Mouse (Mus musculus) thymus, postnatal 36 days (tissue): ENCODE results near the gene Abcf1.
"Not testable (repeated sequence)": the region's sequence is repeated elsewhere in the genome, so short reads cannot be mapped to it uniquely, and the experiment has no call there.

Source experiments
- DNase-seq, 2 experiments: peaks; one replicate each; pipeline ENCODE4 v3.0.0; 2022; ENCODE audit warnings: mixed read lengths in 2 of 2

Abcf1 gene

GRCm38 (mm10) chr17:35978811-35979400 lies 9.3 kb upstream of the Abcf1 start:
- DNase-seq: peak; percentile 78 to 81

DNA sequence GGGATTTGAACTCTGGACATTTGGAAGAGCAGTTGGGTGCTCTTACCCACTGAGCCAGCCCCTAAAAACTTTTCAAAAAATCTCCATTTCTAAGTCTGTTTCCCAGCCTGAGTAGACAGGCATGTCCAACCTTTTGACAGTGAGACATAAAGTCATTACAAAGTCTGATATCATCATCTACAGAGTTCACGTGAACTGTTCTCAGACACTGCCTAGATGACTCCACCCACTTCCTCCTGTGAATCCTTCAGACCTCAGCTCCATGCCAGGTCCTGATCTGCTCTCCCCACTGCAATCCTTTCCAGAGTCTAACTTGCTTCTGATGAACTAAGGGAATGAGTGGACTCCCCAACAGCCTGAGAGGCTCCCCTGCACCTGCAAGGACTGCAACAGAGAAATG lies 2.6 kb upstream of the Abcf1 start:
- DNase-seq: no peak

GRCm38 (mm10) chr17:35967621-35968020 lies 1.9 kb downstream of the Abcf1 start:
- DNase-seq: no peak

DNA sequence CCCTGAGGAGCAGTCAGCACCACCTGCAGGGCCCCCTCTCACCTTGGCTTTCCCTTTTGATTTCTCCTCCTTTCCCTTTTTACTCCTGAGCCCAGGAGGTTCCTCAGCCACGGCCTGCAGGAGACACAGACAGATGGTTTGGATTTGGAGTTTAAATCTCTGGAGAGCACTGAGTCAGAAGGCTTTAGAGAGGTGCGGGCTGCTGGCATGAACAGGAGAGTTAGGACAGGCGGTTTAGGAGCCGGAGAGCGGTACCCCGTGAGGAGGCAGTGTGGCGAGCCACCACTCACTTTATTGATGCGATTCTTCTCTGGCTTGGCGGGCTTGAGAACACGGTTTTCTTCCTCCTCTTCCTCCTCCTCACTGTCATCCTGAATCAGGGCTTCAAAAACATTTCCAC lies 6.3 kb downstream of the Abcf1 start:
- no peak for DNase-seq

GRCm38 (mm10) chr17:35958533-35959223 lies 10.9 kb downstream of the Abcf1 start:
- DNase-seq: no peak

GRCm38 (mm10) chr17:35954665-35955064 lies 14.9 kb downstream of the Abcf1 start:
- no peak for DNase-seq

- not testable (repeated sequence) for DNase-seq
These were observed 17.0 kb downstream of the Abcf1 start for GRCm38 (mm10) chr17:35952559-35952958.

- DNase-seq: not testable (repeated sequence)
These were observed 18.6 kb downstream of the Abcf1 start for GRCm38 (mm10) chr17:35950946-35951345.

DNA sequence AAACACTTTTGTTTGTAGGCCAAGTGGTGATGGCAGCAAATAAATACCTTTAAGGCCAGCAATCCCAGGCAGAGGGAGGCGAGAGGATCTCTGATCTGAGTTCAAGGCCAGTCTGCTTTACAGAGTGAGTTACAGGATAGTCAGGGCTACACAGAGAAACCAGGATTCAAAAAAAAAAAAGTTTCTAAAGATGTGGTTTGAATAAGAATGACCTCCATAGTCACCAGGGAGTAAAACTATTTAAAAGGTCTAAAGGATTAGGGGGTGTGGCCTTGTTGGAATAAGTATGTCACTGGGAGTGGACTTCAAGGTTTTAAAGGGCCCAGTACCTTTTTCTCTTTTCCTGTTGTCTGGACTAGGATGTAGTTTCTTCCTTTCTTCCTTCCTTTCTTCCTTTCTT lies 29.6 kb downstream of the Abcf1 start:
- no peak for DNase-seq

DNA sequence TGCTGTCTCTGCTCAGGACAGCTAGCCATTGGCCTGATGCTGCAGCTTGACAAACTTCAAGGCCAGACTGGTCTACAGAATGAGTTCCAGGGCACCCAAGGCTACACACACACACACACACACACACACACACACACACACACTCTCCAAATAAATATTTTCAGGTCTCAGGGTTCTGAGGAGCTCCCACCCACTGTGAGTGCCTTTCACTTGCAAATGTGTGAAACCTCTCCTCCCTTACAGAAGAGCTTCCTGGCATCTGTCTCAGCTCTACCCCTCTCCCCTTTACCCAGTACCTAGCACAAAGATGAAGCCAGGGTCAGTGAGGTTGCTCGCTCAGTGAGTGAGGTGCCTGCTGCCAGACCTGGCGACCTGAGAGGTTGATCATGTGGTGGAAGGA lies 30.5 kb downstream of the Abcf1 start:
- no peak for DNase-seq

DNA sequence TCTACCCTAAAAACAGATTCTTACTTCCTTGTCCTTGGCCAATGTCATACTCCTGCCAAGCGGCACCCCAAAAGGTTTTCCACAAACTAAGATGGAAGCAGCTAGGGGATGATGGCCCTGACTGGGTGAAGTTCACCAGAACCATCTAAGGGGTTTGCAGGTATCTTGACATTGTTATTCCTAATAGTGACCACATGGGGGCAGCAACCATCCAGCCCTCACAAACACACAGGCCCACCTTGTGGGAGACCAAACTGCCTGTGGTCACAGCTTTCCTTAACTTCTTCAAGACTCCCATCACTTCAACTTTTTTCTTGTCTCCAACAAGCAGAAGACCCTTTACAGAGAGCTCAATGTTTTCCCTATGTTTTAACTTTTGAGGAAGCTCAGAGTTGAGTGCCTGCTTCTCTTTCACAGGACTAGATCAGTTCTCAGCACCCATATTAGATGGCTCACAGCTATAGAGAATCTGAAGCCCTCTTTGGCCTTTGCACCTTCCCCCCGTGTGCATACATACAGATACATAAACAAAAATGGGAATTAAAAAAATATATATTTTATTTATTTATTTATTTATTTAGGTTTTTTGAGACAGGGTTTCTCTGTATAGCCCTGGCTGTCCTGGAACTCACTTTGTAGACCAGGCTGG lies 31.7 kb downstream of the Abcf1 start:
- peak; percentile 36 to 54 for DNase-seq

DNA sequence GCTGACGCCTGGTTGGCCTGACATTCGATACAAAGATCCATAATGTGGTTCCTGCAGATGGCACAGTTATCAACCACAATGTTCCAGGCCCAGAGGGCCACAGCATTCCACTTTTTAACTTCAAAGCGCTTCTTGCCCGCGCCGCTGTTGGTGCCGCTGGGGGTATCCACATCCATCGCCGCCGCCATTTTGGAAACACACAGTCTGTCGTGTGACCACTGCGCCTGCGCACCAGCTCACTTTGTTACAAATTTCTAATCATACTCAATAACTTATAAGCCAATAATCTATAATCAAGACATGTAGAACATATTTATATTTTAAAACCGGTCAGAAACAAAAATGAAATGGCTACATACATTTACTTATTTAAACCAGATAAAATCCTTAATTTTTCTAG lies 33.8 kb downstream of the Abcf1 start:
- not testable (repeated sequence) for DNase-seq

- no peak for DNase-seq
These were observed 37.0 kb downstream of the Abcf1 start for GRCm38 (mm10) chr17:35932608-35933007.

DNA sequence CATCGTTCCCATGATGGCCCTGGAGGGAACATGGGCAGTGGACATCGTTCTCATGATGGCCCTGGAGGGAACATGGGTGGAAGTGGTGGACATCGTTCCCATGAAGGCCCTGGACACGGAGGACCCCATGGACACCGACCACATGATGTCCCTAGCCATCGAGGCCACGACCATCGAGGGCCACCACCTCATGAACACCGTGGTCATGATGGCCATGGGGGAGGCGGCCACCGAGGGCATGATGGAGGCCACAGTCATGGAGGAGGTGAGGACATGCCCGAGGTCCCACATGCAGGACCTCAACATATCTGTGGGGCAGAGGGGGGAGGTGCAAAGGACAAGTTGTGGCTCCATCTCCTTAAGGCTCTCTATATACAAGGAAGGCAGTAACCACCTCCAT lies 38.9 kb downstream of the Abcf1 start:
- no peak for DNase-seq

DNA sequence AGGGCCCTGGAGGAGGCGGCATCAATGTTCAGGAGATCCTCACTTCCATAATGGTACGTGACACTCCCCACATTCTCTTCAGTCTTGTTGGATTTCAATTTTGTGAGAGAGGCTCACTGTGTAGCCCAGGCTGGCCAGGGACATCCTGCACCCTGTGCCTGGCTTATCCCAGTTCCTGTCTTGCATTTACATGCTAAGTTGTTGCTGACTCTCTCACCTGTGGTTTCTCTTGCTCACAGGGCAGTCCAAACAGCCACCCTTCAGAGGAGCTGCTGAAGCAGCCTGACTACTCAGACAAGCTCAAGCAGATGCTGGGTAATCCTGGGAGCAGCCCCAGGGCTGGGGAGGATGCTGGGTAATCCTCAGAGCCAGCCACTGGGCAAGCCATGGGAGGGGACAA lies 40.0 kb downstream of the Abcf1 start:
- DNase-seq: no peak

DNA sequence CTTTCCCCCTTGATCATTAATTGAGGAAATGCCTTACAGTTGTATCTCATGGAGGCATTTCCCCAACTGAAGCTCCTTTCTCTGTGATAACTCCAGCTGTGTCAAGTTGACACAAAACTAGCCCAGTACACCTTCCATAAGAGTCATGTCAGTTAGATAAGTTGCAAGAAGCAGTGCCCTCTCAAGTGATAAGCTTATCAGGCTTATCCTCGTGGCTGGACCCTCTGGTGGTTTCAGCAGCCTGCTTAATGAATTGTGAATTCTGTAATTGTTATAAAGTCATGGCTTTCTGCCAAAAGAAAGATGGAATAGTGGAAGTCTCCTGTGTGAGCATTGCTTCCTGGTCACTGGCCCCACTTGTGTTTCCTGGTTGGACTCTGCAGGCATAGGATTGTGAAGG lies 42.1 kb downstream of the Abcf1 start:
- no peak for DNase-seq

- no peak for DNase-seq
These were observed 46.3 kb downstream of the Abcf1 start for GRCm38 (mm10) chr17:35923281-35923680.

DNA sequence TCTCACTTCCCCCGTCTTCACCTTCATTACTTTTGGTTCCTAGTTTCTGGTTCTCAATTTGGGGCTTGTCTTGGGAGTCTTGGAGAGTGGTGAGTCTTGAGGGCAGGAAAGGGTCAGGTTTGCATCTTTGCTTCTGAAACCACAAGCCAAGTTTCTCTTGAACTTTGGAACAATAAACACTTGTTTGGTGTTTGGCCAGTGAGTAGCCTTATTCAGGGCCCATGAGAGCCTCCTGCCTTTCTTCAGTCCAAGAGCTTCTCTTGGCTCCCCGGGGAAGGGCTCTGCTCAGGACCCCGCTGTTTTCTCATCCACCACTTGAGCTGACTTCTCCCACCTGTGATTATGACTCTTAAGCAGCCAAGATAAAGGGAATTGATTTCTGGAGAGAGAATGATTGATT lies 47.0 kb downstream of the Abcf1 start:
- no peak for DNase-seq

DNA sequence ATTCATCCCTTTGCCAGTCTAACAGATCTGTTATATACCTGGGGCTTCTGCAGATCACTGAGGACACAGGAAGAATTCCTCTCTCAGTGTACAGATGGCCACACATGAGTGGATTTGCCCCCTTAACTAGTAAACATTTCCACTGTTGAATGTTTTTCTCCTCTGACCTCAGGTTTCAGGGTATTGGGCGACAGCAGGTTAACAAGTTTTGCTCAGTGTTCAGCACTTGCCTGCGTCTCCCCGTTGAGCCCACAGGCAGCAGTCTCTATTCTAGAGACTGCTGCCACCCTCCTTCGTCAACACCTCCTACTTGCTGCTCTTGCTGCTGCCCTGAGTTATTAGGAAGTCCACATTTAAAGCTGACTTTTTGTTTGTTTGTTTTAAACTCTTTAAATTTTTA lies 47.9 kb downstream of the Abcf1 start:
- no peak for DNase-seq

- DNase-seq: no peak
These were observed 48.5 kb downstream of the Abcf1 start for GRCm38 (mm10) chr17:35920862-35921562.

DNA sequence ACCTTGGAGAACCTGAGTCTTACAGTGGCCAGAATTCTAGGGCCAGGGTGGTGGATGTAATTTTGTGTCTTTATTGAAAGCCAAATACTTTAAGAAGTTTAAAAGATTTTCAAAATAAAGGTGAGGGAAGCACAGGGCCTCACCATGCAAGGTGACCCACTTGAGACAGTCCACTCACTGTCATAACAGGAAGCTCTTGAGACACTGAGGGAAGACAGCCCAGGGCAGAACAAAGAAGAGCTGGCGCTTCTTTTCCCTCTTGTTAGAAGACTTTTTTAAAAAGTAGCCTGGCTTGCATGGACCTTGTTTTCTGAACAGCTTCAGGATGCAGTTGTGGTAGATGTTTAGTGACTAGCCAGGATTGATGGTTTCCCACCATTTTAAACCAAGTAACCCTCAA lies 49.2 kb downstream of the Abcf1 start:
- DNase-seq: no peak

DNA sequence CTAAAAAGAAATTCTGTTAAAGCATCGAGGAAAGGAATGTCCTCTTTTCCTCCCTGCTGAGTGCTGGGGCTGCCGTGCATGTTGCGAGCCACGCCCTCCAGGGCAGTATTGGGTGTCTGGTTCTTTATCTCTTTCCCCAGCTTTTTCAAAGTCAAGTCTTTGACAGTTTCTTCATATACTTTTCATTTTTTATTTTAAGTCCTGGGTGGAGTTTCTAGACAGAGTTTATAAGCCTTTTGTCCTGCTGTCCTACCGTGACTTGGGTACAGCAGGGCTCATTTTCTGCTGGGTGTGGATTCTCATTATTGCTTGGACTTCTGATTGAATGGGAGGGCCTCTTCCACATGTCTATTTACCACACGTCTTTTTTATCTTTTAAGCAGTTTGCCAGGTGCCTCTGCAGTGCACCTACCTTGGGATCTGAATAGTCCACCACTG lies 49.7 kb downstream of the Abcf1 start:
- no peak for DNase-seq

DNA sequence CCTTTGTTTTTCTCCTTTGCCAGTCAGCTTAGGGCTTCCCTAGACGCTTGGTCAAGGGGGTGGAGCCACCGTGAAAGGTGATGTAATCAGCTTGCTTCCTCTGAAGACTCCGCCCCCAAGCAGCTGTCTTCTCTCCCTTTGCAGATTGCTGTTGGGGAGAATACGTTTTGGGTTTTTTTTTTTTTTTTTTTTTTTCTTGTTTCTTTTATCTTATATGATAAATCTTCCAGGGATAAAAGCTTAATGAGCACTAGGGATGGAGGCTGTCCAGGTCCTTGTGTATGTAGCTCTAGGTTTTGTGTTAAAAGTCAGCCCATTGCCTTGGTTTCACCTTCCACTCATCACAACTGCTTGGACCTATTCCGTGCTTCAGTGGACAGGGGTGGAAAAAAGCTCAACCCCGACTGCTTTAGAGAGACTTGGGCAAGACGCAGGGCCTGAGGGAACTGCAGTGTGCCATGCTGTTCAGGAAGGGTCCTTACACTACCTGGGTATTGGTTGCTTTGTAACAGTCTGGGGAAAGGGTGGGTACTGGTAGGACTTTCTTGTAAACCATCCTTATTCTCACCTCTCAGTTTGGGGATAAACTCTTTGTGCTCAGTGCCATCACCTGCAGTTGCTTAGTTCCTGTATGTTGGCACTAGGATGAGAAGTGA lies 50.4 kb downstream of the Abcf1 start:
- peak; percentile 94 to 98 for DNase-seq
